Mouse (Mus musculus) naive thymus-derived CD4-positive, alpha-beta T cell, adult 5 months (primary cell): ENCODE measurements around the gene Slc22a20. TPM values are rescaled to one million over a fixed set of nuclear protein-coding genes. Genes with fewer than 3 reads are reported as not detected.

ENCODE experiments used
- polyA plus RNA-seq: library from polyadenylated mRNA; unstranded; fragments of 100-300 nt; shearing (Covaris generic); gene quantifications from one replicate; pipeline ENCODE4 v1.2.1, GENCODE M21; 2017

Gene Slc22a20
- polyA plus RNA-seq, result not detected

DNA sequence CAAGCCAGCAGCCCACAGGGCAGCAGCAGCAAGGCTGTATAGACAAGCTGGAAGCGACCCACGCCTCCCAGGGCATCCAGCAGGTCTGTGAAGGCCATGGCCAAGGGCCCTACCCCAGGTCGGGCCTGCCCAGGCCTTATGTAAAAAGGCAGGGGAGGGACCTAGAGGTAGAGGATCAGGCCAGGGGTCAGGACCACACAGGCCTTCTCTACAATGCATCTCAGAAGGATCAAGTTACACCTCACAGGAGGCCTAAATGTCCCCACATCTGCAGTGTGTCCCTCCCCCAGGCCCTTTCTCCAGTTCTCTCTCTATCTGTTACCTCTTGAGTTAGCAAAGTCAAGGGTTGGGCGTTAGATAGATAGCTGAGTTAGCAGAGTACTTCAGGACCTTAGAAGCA, at the start of gene Slc22a20:
Gene Slc22a20, minus strand, starts transcription at position 101 of the 400 bp plus-strand sequence.

DNA sequence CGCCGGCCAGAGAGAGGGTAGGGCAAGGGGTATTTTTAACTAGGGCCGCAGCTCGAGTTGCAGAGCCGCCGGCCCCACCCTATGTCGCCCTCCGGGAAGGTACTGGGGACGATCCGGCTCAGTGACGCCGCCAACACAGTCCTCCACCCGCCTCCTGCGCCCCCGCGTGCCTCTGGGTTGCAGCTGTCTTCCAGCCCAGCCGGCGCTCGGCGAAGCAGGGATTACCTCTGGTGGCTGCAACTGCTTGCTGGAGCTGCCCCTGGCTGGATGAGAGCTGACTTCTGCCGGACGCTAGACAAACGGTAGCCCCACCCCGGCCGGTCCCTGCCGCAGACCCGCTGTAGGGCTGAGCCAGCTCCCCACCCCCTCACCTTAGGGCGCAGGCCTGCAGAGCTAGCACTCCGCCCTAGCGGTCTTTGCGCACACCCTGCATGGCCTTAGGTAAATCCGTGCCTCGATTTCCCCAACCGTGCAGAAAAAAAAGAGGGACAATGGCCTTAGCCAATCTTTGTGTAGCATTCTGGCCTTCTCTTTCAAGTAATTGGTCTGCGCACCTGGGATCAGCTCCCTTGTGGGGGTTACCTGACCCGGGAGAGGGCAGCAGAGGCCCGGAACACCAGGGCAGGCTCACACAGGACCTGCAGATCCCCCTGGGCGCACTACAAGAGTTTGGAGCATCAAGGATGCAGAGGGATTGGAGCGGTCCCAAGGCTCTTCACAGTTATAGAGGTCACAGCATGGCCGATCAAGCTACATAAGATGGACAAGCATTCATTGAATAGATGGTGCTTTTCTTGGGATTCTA, 29.8 kb upstream of the Slc22a20 start, which contains the start of gene Capn1:
Gene Capn1, minus strand, starts transcription at position 387 of the 805 bp plus-strand sequence.

GRCm38 (mm10) chr19:5963883-5964562, 21.9 kb downstream of the Slc22a20 start, which contains the start of gene Pola2:
Gene Pola2 (minus strand): TSS chr19:5964202.

DNA sequence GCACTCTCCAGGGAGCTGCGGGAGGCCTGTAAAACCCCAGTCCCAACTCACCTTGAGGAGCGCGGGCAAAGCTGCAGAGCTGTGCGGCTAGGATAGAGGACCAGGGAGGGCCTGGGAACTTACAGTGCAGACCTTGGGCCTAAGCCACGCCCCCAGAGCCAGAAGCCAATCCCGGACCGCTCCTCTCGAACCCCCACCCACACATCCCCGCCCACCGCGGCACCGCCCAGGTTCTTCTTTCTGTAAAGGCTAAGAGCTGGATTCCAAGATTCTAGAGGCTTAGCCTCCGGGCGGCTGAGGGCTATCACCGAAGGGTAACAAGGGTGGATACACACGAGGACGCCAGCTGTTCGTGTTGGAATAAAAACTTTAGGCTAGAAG, 61.2 kb downstream of the Slc22a20 start, which contains the start of gene Cdc42ep2:
Gene Cdc42ep2, minus strand, starts transcription at position 104 of the 381 bp plus-strand sequence.

Other genes starting within 250 kb of the Slc22a20 start
- gene Ltbp3, start 245.2 kb downstream of the Slc22a20 start, polyA plus RNA-seq, result not detected
- 65.2 TPM for gene Scyl1, start 214.7 kb downstream of the Slc22a20 start, polyA plus RNA-seq
- gene Frmd8, start 110.9 kb downstream of the Slc22a20 start, polyA plus RNA-seq, result 168 TPM
- 15.7 TPM for gene Slc25a45, start 108.3 kb downstream of the Slc22a20 start, polyA plus RNA-seq
- 0.55 TPM for gene Tigd3, start 92.0 kb downstream of the Slc22a20 start, polyA plus RNA-seq
- 128 TPM for gene Dpf2, start 73.1 kb downstream of the Slc22a20 start, polyA plus RNA-seq
- 0.14 TPM for gene Cdc42ep2, start 61.3 kb downstream of the Slc22a20 start, polyA plus RNA-seq
- gene Pola2, start 21.9 kb downstream of the Slc22a20 start, polyA plus RNA-seq, result 51.0 TPM
- 53.1 TPM for gene Capn1, start 29.8 kb upstream of the Slc22a20 start, polyA plus RNA-seq
- 69.3 TPM for gene Syvn1, start 60.4 kb upstream of the Slc22a20 start, polyA plus RNA-seq
- gene Mrpl49, start 71.6 kb upstream of the Slc22a20 start, polyA plus RNA-seq, result 37.0 TPM
- 1,034 TPM for gene Fau, start 71.7 kb upstream of the Slc22a20 start, polyA plus RNA-seq
- 20.1 TPM for gene Znhit2, start 75.0 kb upstream of the Slc22a20 start, polyA plus RNA-seq
- gene Tm7sf2, start 82.2 kb upstream of the Slc22a20 start, polyA plus RNA-seq, result 15.6 TPM
- gene Vps51, start 91.1 kb upstream of the Slc22a20 start, polyA plus RNA-seq, result 109 TPM
- gene Tmem262, start 93.9 kb upstream of the Slc22a20 start, polyA plus RNA-seq, result not detected
- 0.80 TPM for gene Gm28374, start 96.1 kb upstream of the Slc22a20 start, polyA plus RNA-seq
- 27.6 TPM for gene Zfpl1, start 98.8 kb upstream of the Slc22a20 start, polyA plus RNA-seq
- 0.58 TPM for gene Cdca5, start 98.8 kb upstream of the Slc22a20 start, polyA plus RNA-seq
- gene AC131692.1, start 108.3 kb upstream of the Slc22a20 start, polyA plus RNA-seq, result not detected
- gene Naaladl1, start 119.6 kb upstream of the Slc22a20 start, polyA plus RNA-seq, result not detected
- gene Sac3d1, start 132.5 kb upstream of the Slc22a20 start, polyA plus RNA-seq, result 13.0 TPM
- gene Snx15, start 142.2 kb upstream of the Slc22a20 start, polyA plus RNA-seq, result 41.7 TPM
- gene Batf2, start 154.8 kb upstream of the Slc22a20 start, polyA plus RNA-seq, result not detected
- gene Arl2, start 155.4 kb upstream of the Slc22a20 start, polyA plus RNA-seq, result 23.4 TPM
- gene Majin, start 198.2 kb upstream of the Slc22a20 start, polyA plus RNA-seq, result not detected
- gene Gpha2, start 240.2 kb upstream of the Slc22a20 start, polyA plus RNA-seq, result not detected
- gene Ppp2r5b, start 249.7 kb upstream of the Slc22a20 start, polyA plus RNA-seq, result 22.5 TPM